Mouse (Mus musculus) gastrocnemius, adult 2 months (tissue): Measurements from ENCODE around the gene Krt87. TPM values are rescaled to one million over a fixed set of nuclear protein-coding genes. Genes with fewer than 3 reads are reported as not detected.
A peak's percentile ranks its signal among the peaks of the same experiment; 100 is the strongest.

Source experiments
- DNase-seq: peaks from one replicate; pipeline ENCODE4 v3.0.0; 2022
- H3K27ac ChIP-seq: fragments of 200-600 bp; 2 replicates; pipeline ENCODE4 v1.8.1; 2022; ENCODE audit warnings: mild to moderate bottlenecking
- H3K4me3 ChIP-seq: fragments of 200-600 bp; 2 replicates; pipeline ENCODE4 v1.8.1; 2022; ENCODE audit warnings: mild to moderate bottlenecking, moderate library complexity
- CTCF ChIP-seq: fragments of 200-600 bp; IDR thresholded peaks from 2 replicates; pipeline ENCODE4 v1.8.1; 2022; ENCODE audit warnings: antibody characterized with exemption, mild to moderate bottlenecking, moderate library complexity
- intact Hi-C: fragments of 180-260 bp; cut with DNase I; formaldehyde crosslinking; loops from one replicate; pipeline ENCODE4 v1.15.1; 2025
- total RNA-seq, 2 experiments: library from RNA; stranded (reverse); gene quantifications; 2 replicates each; pipeline ENCODE4 v1.2.3; 2021

Gene Krt87
- total RNA-seq, 2 experiments from 2014 or later, result not detected

DNA sequence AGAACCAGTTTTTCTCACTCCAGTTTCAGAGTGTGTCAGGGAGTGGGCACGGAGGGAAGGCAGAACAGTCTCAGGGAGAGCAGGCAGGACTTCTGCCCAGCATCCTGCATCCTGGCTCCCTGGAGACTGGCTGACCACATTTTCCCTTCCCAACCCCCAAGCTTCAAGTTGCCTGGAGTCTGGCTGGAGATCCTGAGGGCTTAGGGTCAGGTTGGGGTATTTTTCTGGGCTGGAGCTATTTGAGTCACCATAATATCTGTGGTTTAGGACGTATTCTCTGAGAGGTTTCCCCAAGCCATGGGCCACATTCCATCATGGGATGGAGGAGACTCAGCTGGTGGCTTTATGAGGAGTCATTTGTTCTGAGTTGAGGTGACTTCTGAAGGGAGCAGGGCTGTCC is 16.7 kb upstream of the Krt87 start:
- intact Hi-C loops, result no loop called here
- H3K27ac ChIP-seq, result no peak overlapping the region

GRCm38 (mm10) chr15:101454774-101455173 is 16.2 kb upstream of the Krt87 start:
- H3K4me3 ChIP-seq, result no peak overlapping the region
- TF ChIP-seq CTCF, result no peak
- intact Hi-C loops, result loop anchor here (5.0 kb wide), 1 partner anchor 112 kb away; no protein-coding TSS in a partner anchor
- H3K27ac ChIP-seq, result no peak overlapping the region
- no peak for DNase-seq

More for the DNA sequence above, 16.7 kb upstream of the Krt87 start:
- no peak for DNase-seq
- TF ChIP-seq CTCF, result no peak
- H3K4me3 ChIP-seq, result no peak overlapping the region

- intact Hi-C loops, result loop anchor here (5.0 kb wide), 1 partner anchor 111 kb away; no protein-coding TSS in a partner anchor
- Histone ChIP-seq H3K27ac (no peak overlapping the region), H3K4me3 (no peak overlapping the region)
- TF ChIP-seq CTCF, result peak; percentile 83
- DNase-seq, result peak; percentile 85
Measured at GRCm38 (mm10) chr15:101453093-101453736, 14.6 kb upstream of the Krt87 start.

DNA sequence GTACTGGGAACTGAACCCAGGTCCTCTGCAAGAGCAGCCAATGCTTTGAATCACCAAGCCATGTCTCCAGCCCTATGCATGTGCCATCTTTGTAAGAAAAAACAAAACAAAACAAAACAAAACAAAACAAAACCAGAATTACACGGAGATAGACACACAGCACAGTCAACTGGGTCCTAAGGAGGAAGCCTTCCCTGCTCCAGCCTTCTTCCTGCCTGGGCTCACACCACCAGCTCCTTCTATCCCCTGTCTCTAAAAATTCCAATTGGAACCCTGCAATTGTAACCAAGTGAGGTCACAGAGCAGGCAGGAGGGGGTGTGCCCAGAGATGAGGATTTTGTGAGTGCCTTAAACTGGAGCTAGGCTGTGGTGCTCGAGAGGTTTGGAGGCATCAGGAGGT is 8.8 kb upstream of the Krt87 start, which contains the start of gene Krt88:
Gene Krt88 (plus strand): TSS at position 301 of the 400 bp plus-strand sequence.
- H3K4me3 ChIP-seq, result no peak within 1 kb of the TSS
- no peak for TF ChIP-seq CTCF
- H3K27ac ChIP-seq, result no peak within 1 kb of the TSS
- intact Hi-C loops, result no loop called here
- no peak for DNase-seq

- peak; percentile 54 for DNase-seq
- intact Hi-C loops, result no loop called here
- H3K4me3 ChIP-seq, result no peak overlapping the region
- no peak for TF ChIP-seq CTCF
- no peak overlapping the region for H3K27ac ChIP-seq
Measured at GRCm38 (mm10) chr15:101446572-101446971, 8.0 kb upstream of the Krt87 start.

GRCm38 (mm10) chr15:101440837-101441236 is 2.2 kb upstream of the Krt87 start:
- DNase-seq, result no peak
- intact Hi-C loops, result no loop called here

GRCm38 (mm10) chr15:101436611-101437010 is 2.0 kb downstream of the Krt87 start:
- no peak overlapping the region for H3K27ac ChIP-seq
- intact Hi-C loops, result no loop called here
- DNase-seq, result no peak
- no peak overlapping the region for H3K4me3 ChIP-seq
- no peak for TF ChIP-seq CTCF

More at GRCm38 (mm10) chr15:101440837-101441236, 2.2 kb upstream of the Krt87 start:
- Histone ChIP-seq H3K4me3 (no peak overlapping the region), H3K27ac (no peak overlapping the region)
- TF ChIP-seq CTCF, result no peak

GRCm38 (mm10) chr15:101424914-101425313 is 13.7 kb downstream of the Krt87 start:
- H3K4me3 ChIP-seq, result no peak overlapping the region
- H3K27ac ChIP-seq, result no peak overlapping the region
- intact Hi-C loops, result no loop called here
- TF ChIP-seq CTCF, result no peak
- no peak for DNase-seq

DNA sequence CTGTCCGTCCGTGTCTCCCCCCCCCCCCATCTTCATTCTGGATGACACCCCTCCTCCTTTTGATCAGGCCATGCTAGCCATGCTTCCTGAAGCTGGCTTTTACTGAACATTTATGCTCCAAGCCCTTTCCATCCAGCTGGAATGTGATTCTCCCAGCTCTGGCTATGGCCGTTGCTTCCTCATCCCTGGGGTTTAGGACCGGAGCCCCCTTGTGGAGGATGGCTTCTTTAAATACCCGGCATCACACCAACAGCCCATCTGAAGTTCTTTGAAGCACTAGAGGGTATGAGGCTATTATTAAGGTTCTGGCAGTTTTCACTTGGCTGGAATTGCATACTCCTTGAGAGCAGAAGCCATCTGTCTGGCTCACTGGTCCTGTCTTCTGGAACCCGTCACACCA is 17.7 kb downstream of the Krt87 start:
- intact Hi-C loops, result no loop called here
- no peak for DNase-seq
- Histone ChIP-seq H3K27ac (no peak overlapping the region), H3K4me3 (no peak overlapping the region)
- peak; percentile 29; the same call in 1 of the 2 replicates for TF ChIP-seq CTCF

DNA sequence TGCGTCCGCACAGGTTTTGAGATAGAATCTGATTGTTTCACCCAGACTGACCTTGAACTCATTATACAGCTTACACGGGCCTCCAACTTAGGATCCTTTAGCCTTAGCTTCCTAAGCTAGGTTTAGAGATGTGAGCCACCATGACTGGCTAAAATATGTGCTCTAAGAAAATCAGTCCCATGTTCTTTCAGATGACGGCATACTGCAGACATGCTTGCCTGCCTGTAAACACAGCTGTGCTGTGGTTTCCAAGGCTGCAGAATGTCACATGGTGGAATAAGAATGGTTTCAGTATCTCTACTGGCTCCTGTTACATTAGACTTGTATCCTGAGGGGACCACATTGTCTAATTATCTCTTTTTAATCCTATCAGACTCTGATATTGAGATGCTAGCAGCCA is 19.7 kb downstream of the Krt87 start:
- Histone ChIP-seq H3K4me3 (no peak overlapping the region), H3K27ac (no peak overlapping the region)
- no peak for DNase-seq
- intact Hi-C loops, result no loop called here
- TF ChIP-seq CTCF, result no peak

- Histone ChIP-seq H3K4me3 (no peak overlapping the region), H3K27ac (no peak overlapping the region)
- TF ChIP-seq CTCF, result no peak
- no peak for DNase-seq
- intact Hi-C loops, result no loop called here
Measured at GRCm38 (mm10) chr15:101414807-101415565, 23.6 kb downstream of the Krt87 start.

DNA sequence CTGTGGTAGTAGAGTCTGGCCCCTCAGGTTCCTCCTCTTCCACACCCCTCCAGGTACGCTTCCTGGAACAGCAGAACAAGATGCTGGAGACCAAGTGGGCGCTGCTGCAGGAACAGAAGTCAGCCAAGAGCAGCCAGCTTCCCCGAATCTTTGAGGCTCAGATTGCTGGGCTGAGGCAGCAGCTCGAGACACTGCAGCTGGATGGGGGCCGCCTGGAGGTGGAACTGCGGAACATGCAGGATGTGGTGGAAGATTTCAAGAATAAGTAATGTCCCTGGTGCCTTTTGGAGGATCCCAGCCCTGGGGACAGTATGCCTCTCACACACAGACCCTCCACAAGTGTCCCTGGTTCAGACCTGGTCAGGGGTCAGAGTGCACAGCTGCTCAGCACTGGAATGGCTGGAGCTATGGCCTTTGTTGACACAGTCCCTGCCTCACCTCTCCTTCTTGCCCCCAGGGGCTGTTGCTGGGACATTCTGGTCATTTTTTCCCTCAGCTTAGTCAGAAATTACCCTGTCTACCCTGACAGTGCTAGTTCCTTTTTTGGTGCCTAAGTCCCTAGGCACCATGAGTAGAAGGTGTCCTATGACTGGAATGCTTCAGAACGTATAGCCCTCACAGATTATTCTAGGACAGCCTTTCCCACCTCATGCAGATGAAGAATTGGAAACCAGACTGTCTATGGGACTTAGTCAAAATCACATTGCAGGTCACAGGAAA is 24.5 kb downstream of the Krt87 start:
- peak; percentile 45 for DNase-seq
- Histone ChIP-seq H3K27ac (peak overlapping the region; percentile 46), H3K4me3 (no peak overlapping the region)
- intact Hi-C loops, result no loop called here
- TF ChIP-seq CTCF, result peak; percentile 12; the same call in 1 of the 2 replicates

DNA sequence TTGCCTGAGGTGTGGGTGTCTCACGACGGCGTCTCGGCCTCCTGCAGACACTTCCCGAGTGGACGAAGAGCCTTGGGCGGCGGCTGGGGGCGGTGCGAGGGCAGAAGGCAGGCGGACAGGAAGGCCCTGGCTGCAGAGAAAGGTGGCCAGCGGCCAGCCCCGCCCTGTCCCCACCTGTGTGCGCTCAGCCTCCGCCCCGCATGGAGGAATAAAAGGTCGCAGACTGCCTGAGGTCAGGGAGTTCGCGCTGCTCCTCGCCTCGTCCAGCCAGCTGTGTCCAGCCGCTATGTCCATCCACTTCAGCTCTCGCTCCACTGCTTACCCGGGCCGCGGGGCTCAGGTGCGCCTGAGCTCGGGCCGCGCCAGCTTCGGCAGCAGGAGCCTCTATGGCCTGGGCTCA is 26.4 kb downstream of the Krt87 start:
- no peak for DNase-seq
- no peak for TF ChIP-seq CTCF
- H3K4me3 ChIP-seq, result no peak overlapping the region
- no peak overlapping the region for H3K27ac ChIP-seq
- intact Hi-C loops, result no loop called here
